Mouse (Mus musculus) liver, adult 2 months (tissue): ENCODE results near the gene Galnt15.

Experiments
- CTCF ChIP-seq: fragments of 200-500 bp; IDR thresholded peaks from 2 replicates; pipeline ENCODE4 v1.5.1; 2011; ENCODE audit warnings: low read depth, low read length, control low read depth
- POLR2A ChIP-seq: fragments of 200-500 bp; IDR thresholded peaks from 2 replicates; pipeline ENCODE4 v1.6.1; 2011; ENCODE audit warnings: low read length, control low read depth; ENCODE audit not compliant: insufficient read depth; ENCODE audit errors: extremely low read depth

DNA sequence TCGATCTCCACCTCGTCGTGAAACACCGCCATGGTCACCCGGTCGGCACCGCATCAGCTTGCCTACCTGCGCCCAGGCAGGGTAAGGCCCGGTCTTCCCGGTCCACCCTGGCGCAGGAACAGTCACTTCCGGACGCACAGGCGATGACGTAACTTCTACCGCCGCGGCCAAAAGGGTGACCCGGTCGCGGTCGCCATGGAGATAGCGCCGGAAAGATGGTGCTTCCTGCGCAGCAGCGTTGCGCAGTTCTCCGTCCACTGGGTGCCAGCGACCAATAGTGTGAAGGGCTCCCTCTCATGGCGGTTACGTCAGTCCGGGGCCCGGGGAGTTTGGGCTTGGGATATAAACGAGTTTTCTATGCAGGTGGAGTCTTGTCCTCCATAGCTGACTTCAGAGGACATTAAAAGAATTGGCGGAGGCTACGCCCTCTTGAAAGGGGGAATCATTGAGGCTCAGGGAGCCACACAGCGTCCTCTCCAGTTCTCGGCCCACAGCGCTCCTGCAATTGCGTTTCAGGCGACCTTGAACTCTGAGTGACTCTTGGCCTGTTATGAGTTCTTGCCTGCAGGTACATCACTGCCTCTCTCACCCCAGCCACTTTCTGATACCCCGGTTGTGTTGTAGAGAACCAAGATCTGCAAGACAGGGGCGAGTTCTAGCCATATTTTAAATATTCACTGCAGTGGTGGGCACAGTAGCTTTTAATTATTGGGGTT lies 56.9 kb downstream of the Galnt15 start, which contains the start of gene Dph3:
- 0 out of 2 replicates have a peak, but pooled peaks have one; percentile 9 for TF ChIP-seq POLR2A
- no peak; the same call in 1 of the 2 replicates for TF ChIP-seq CTCF
